Mouse (Mus musculus): ENCODE results near the gene Gab1. TPM values are rescaled to one million over a fixed set of nuclear protein-coding genes. Genes with fewer than 3 reads are reported as not detected.
A peak's percentile ranks its signal among the peaks of the same experiment; 100 is the strongest.

Gene Gab1
- total RNA-seq, 2 experiments from 2014 or later = 20.0 to 23.0 TPM

GRCm38 (mm10) chr8:80772732-80773460, 107.4 kb downstream of the Gab1 start:
- no peak for DNase-seq (ENCODE audit: extremely low spot score in 1 of 2, low spot score in 1 of 2)

DNA sequence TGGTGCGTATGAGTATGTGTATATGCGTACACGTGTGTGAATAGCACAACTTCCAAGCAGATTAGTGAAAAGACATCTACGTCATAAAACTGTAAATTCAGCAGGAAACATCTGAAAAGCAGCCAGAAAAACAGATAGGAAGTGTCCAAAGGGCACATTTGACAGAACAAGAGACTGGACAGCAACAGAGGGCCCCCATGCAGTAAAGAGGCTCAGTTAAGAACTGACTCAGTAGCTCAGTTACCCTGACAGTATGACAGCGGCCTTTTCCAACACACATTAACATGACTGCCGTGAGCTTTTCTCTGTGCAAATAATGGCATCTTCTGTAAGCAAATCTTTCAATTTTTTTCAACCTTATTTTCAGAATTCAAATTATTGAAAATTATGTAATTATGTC, 111.9 kb downstream of the Gab1 start:
- DNase-seq (ENCODE audit: extremely low spot score in 1 of 2, low spot score in 1 of 2) = no peak

DNA sequence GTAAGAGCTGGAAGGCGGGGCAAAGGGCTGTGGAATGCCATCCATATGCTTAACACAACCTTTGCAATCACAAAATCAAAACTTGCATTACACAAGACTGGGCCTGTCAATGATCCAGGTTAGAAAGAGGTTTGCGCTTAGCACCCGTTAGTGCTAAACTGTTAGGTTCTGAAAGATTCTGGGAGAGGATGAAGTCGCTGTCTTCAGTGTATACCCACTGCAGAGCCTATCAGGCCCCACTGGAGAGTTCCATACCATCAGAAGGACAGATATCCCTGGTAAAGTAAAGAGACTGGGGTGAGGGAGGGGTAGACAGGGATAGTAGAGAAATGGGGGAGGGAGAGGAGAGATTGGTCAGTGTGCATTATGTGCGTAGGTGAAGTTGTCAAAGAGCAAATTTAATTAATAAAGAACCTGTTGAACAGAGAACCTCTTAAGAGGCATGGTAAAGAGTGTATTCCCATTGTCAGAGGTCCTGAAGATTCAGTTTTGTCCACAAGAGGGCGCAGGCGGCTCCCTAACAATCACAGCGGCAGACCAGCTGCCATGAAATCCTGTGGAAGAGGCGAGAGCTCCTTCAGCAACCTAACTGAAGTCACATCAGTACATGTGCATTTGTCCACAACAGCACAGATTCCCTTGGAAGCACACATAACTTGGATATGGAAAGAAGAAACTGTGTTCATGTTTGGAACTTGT, 127.2 kb downstream of the Gab1 start:
- DNase-seq (ENCODE audit: extremely low spot score in 1 of 2, low spot score in 1 of 2) = peak; percentile 66 to 95

- no peak for DNase-seq (ENCODE audit: extremely low spot score in 1 of 2, low spot score in 1 of 2)
Observed at GRCm38 (mm10) chr8:80752429-80752828, 127.9 kb downstream of the Gab1 start.

- DNase-seq (ENCODE audit: extremely low spot score in 1 of 2, low spot score in 1 of 2) = no peak
Observed at GRCm38 (mm10) chr8:80749091-80749490, 131.2 kb downstream of the Gab1 start.

DNA sequence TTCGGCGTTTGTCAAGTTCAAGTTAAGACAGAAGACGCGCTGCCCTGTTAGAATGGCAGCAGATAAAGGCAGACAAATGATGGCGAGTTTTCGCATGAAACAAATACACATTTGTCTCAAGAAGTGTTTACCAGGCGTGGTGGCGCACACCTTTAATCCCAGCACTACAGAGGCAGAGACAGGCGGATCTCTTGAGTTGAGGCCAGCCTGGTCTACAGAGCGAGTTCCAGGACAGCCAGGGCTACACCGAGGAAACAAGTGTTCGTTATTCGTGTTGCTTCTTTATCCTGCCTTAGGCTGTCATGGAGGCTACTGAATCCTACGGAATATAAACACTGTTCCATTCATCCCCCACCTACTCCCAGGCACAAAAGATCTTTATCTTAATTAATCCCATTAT, 140.4 kb downstream of the Gab1 start:
- DNase-seq (ENCODE audit: extremely low spot score in 1 of 2, low spot score in 1 of 2) = no peak

GRCm38 (mm10) chr8:80739155-80739924, 141.0 kb downstream of the Gab1 start, which contains the start of gene Smarca5:
TSS of gene Smarca5 (minus strand) at chr8:80739497.
- peak; percentile 87 to 97 for DNase-seq (ENCODE audit: extremely low spot score in 1 of 2, low spot score in 1 of 2)

DNA sequence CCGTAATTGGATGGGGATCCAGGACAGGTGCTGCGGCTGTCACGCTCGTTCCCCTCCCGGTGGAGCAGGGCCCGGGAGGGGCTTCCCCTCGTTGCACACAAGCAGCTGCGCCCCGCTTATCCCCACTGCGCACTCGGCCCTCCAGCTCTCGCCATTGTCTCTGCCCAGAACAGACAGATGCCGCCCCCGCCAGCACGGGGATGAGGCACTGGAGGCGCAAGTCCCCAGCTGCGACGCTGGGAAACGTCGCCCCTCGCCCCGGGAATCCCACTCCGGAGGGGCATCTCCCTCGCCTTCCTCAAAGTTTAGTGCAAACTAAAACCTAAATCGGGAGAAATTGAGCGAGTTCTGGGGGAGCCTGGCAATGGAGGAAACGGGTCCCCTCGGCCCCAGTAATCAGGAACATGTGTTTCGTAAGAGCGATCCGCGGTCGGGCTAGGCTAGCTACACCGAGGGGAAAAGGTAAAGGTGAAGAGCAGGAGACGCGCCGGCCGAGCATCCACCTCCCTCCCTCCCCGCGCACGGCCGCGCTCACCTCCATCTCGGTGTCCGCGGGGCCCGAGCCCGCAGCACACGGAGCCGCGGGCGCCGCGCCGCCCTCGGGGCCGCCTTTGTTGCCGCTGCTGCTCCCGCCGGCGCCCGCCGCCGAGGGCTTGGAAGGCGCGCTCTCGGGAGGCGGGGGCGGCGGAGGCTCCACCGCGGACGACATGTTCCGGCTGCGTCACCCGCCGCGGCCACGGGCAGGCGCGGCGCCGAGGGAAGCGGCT, 141.7 kb downstream of the Gab1 start:
- DNase-seq (ENCODE audit: extremely low spot score in 1 of 2, low spot score in 1 of 2) = peak; percentile 49 to 53

DNA sequence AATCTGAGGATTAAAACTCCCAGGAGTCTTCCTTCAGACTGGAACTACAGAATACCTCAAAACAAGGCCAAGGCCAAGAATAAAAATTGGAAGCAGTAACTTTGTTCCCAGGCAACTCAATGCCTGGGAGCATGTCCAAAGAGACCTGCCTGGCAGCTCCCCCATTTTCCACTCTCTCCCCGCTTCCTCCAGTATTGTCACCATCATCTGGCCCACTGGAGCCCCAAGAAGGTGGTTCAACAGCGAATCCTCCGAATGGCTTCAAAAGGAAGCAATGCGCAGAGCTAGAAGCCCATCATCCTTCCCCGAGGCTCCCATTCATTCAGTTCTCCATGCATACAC, 142.3 kb downstream of the Gab1 start:
- DNase-seq (ENCODE audit: extremely low spot score in 1 of 2, low spot score in 1 of 2) = no peak

- no peak for DNase-seq (ENCODE audit: extremely low spot score in 1 of 2, low spot score in 1 of 2)
Observed at GRCm38 (mm10) chr8:80732326-80732725, 148.0 kb downstream of the Gab1 start.

- DNase-seq (ENCODE audit: extremely low spot score in 1 of 2, low spot score in 1 of 2) = no peak
Observed at GRCm38 (mm10) chr8:80714461-80714860, 165.9 kb downstream of the Gab1 start.

Other genes starting within 250 kb of the Gab1 start
- 10 to 100 TPM; 54.1 to 58.3 TPM for gene Smarca5, start 141.0 kb downstream of the Gab1 start, total RNA-seq (2021)
- 10 to 100 TPM; 24.9 to 25.8 TPM for gene Usp38, start 134.4 kb upstream of the Gab1 start, total RNA-seq (2021)

Measured in layer of hippocampus, postnatal 25 days (tissue).